Mouse (Mus musculus): ENCODE measurements around the gene Il12a. TPM values are rescaled to one million over a fixed set of nuclear protein-coding genes. Genes with fewer than 3 reads are reported as not detected.
"Not testable (repeated sequence)": the region's sequence is repeated elsewhere in the genome, so short reads cannot be mapped to it uniquely, and the experiment has no call there.

Il12a gene
- polyA plus RNA-seq, 1 experiment from 2014 or later: not detected

- not testable (repeated sequence) for H3K27me3 ChIP-seq; H3K9me3 ChIP-seq (replicated peaks); H3K4me1 ChIP-seq (replicated peaks); H3K4me3 ChIP-seq; H3K9ac ChIP-seq; H3K27ac ChIP-seq; ATAC-seq (replicated peaks; ENCODE audit: insufficient number of reproducible peaks, insufficient read depth, low FRiP score, low read depth); H3K4me2 ChIP-seq; H3K36me3 ChIP-seq
- 71% methylated on average over 4 of the region's 4 CpGs for WGBS
Measured at GRCm38 (mm10) chr3:68746282-68746681, 55.8 kb downstream of the Il12a start.

Other genes starting within 250 kb of the Il12a start
- 4.3 TPM in 2 replicates for gene 1110032F04Rik, start 178.9 kb downstream of the Il12a start, polyA plus RNA-seq (2015; fragmentation: Nextera tagmentation; extraction: Ambion mirVana)